Mouse (Mus musculus) CD4-positive helper T cell, adult 2 months (primary cell): ENCODE measurements around the gene Slc23a2.

Experiments
- DNase-seq: peaks from one replicate; pipeline ENCODE4 v3.0.0-alpha.2; 2012; ENCODE audit warnings: low read depth, missing footprints, low spot score

The Slc23a2 gene

DNA sequence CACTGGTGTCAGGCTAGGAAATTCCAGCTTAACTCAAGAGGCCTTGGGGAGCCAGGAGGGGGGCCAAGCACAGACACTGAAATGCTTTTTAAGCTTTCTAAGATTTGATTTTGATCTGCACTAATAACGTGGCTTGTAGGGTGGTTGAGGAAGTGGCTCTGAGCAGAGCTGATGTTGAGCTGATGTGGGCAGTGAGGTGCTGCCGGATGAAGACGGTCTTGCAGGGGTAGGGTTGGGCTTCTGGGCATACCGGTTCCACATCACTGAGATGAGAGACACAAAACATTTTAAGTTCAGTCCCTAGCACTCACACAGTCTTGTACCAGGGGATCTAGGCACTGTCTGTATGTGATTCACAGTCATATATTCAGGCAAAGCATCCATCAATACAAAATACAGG is 46.5 kb downstream of the Slc23a2 start:
- no peak for DNase-seq

GRCm38 (mm10) chr2:132096582-132096981 is 48.3 kb downstream of the Slc23a2 start:
- no peak for DNase-seq

DNA sequence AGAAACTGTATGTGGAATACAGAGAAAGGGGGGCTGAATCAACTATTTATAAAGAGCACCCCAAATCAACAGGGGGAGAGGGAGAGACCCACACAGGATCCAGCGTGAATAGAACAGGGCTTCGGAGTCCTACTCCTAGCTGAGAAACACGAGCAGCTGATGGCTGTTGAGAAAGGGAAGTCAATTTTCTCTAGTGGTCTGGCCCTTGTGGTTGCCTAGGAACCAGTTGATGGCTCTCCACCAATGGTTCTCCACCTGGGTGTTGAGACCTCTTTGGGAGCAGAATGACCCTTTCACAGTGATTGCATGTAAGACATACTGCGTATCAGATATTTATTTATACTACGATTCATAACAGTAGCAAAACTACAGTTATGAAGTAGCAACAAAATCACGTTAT is 49.1 kb downstream of the Slc23a2 start:
- no peak for DNase-seq

GRCm38 (mm10) chr2:132094441-132095230 is 50.3 kb downstream of the Slc23a2 start:
- DNase-seq: no peak

GRCm38 (mm10) chr2:132093739-132094138 is 51.2 kb downstream of the Slc23a2 start:
- no peak for DNase-seq

GRCm38 (mm10) chr2:132093298-132093697 is 51.6 kb downstream of the Slc23a2 start:
- no peak for DNase-seq

DNA sequence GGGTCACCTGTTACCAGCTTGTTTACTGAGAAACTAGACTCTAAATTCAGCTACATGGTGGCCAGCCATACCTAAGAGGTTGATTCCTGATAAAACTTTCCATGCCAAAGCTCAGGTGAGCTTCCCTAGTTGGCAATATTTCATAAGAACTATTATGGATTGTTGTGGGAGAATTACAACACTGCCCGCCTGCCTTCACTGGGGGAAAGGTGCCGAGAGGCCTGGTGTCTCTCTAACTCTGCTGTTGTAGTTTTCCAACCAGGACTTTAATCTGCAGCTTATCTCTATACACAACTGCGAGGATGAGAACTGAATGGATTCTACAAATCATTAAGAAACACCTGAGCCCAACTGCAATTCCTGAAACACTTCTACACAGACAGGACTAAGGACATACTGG is 52.2 kb downstream of the Slc23a2 start:
- DNase-seq: no peak

DNA sequence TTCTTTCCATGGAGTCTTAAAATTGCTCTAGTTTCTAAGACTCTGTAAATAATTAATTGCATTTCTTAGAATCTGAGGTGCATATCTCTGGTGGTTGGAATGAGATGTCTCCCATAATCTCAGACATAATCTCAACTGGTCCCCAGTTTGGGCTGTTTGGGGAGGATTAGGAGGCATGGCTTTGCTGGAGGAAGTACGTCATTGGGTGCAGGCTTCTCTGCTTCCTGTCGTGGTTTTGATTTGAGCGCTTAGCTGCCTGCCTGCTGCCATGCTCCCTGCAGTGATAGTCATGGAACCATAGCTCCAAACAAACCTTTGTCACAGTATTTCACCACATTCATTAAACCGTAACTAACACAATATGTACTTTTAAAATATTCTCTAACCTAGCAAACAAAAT is 53.2 kb downstream of the Slc23a2 start:
- DNase-seq: peak; percentile 54

- DNase-seq: no peak
These were observed 60.1 kb downstream of the Slc23a2 start for GRCm38 (mm10) chr2:132084813-132085212.

- no peak for DNase-seq
These were observed 60.5 kb downstream of the Slc23a2 start for GRCm38 (mm10) chr2:132084396-132084795.

DNA sequence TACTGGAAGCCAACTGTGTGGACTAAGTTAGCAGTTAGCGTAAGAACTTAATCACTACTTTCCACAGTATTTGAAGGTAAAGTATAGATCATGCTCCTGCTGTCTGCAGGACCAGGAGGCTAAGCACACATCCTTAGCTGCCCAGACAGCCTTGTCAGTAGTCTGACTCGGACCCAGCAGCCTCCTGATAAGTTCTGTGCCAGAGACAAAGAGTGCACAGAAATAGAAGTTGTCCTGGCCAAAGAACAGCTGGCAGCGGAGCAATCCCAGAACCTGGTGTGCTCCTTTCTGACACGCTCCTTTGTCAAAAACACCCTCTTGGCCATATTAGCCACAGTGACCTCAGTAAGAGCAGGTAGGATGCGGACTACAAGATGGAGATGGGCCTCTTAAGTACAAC is 65.8 kb downstream of the Slc23a2 start:
- DNase-seq: no peak

DNA sequence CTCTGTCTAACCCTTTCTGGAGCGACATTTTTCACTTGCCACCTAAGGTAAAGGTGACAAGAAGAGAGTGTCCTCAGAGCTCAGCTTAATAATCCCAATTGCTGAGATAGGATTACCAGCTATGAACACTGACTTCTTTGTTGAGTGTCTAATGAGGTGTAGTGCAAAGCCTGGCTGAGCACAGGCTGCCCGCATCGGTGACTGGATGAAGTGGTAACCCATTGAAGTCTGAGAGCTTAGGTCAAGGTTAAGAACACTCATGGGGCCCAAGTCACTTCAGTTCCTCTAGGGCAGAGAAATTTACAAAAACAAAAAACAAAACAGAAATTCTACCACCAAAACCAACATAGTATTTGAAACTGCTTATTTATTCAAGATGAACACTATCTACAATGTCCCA is 71.9 kb downstream of the Slc23a2 start:
- DNase-seq: no peak

DNA sequence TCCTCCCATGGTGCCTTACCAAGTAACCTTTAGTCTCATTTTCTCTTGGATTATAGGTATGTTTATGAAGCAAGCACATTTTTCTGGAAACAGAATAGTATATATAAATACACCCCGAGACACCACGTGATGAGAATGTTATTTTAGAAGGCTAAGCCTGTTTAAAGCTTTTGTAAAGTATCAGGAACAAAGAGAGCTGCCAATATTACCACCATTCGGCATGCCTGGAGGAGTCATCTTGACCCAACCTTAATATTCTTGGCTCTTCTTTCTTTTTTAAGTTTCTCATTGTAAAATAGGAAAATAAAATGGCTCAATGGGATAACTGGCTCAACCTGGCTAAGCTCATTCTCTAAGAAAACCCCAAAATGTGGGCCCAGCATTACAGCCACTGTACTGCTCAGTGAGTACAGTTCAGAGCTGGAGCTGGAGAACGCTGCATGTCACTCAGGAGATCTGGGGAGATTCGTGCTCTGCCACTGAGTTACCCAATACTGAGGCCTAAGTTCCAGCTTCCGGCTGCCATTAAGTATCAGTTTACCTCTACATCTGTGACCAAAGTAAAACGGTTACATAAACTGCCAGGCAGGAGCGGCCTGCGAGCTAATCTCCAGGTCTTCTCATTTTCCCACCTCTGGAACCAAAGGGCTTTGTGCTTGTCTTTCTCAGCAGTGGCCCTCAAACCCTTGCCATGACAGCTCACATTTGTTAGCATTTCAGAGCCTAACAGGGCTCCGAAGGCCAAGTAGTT is 74.7 kb downstream of the Slc23a2 start:
- no peak for DNase-seq

- no peak for DNase-seq
These were observed 80.6 kb downstream of the Slc23a2 start for GRCm38 (mm10) chr2:132064185-132064831.

DNA sequence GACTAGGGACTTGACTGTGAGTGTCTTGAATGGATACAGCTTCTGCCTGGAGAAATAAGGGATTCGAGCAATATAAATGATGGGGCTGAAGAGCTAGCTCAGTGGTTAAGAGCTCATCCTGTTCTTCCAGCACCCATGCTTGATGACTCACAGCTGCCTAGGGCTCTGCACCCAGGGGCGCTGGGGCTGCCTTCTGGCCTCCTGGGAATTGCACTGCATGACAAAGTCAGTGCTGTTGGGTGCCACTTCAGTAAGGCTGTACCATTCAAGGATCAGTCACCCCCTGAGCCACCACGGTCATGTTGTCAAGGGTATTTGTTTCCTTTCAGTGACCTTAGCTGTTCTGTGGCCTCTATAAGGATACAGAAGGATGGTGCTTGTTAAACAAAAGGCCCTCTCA is 81.1 kb downstream of the Slc23a2 start:
- DNase-seq: no peak

DNA sequence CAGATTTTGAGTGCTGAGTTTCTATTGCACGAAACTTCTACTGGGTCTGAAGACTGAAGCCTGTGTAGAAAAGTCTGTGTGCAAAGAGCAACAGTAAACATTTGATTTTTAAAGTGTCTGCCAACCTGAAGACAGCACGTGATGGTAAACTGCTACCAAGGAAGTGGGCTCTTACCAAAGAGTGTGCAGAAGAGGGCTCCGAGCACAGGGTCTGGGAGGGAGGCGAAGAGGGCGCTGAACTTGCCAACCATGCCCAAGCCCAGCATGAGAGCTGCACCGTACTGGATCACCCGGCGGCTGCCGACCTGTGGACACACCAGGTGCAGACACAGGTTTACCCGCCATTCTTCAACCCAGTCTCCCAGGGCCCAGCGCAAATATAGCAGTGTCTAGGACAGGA is 83.0 kb downstream of the Slc23a2 start:
- no peak for DNase-seq

GRCm38 (mm10) chr2:132059919-132060318 is 85.0 kb downstream of the Slc23a2 start:
- peak; percentile 31 for DNase-seq

- DNase-seq: no peak
These were observed 89.6 kb downstream of the Slc23a2 start for GRCm38 (mm10) chr2:132055349-132055753.

GRCm38 (mm10) chr2:132053824-132054223 is 91.1 kb downstream of the Slc23a2 start:
- DNase-seq: no peak

GRCm38 (mm10) chr2:132051798-132052197 is 93.1 kb downstream of the Slc23a2 start:
- peak; percentile 56 for DNase-seq

DNA sequence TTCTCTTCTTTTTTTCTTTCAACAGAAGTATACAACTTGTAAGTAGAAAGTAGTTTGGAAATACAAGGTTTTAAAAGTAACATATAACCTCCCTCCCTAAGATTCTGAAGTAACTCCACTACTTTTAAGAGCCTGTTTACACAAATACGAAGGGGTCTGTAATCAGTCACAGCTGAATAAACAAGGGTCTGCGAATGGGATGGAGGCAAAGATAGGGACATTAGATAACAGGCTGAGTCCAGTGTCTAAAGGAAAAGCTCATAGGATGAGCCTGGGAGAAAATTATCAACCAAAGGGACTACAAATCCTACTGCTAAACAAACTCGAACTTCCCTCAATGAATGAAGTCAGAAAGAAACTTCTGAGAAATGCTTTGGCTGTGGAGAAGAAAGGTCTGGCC is 95.0 kb downstream of the Slc23a2 start:
- no peak for DNase-seq

- no peak for DNase-seq
These were observed 95.4 kb downstream of the Slc23a2 start for GRCm38 (mm10) chr2:132049491-132049890.
